Mouse (Mus musculus) bone marrow, adult 2 months (tissue): ENCODE measurements around the gene Gpbar1.

Source experiments
- CTCF ChIP-seq: fragments of 200-500 bp; IDR thresholded peaks from 2 replicates; pipeline ENCODE4 v1.5.1; 2011; ENCODE audit warnings: low read length, control low read depth; ENCODE audit not compliant: control insufficient read depth, insufficient read depth
- POLR2A ChIP-seq: fragments of 200-500 bp; IDR thresholded peaks from 2 replicates; pipeline ENCODE4 v1.6.1; 2011; ENCODE audit warnings: low read depth, mild to moderate bottlenecking, control low read depth, low read length, borderline replicate concordance; ENCODE audit not compliant: control insufficient read depth

DNA sequence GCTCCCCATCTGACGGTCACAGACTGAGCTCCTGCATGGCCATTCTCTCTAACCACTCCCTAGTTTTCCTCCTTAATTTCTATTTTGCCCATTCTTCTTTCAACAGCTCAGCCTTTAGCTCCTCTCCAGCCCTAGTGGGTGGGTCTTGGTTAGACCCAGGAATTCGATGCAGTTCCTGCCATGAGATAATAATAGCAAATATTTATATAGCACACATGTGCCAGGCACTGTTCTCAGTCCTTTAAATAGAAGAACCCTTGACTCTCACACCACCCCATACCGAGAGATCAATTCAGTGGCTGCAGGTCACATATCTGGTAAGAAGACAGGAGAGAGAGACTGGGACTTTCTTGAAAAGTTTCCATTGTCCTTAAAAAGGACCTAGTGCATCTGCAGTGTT lies 43.0 kb downstream of the Gpbar1 start:
- TF ChIP-seq POLR2A, result no peak
- TF ChIP-seq CTCF, result no peak
